Mouse (Mus musculus) layer of hippocampus, adult 8-10 months (tissue): ENCODE measurements at regions not wholly inside any gene's neighbourhood (a gene's known extent, or its start where the extent isn't known, plus 50 kb on each side); places are given as distances from the start of the nearest gene placed in this dataset.
A peak's percentile ranks its signal among the peaks of the same experiment; 100 is the strongest.

Experiments
- DNase-seq, 2 experiments: peaks; one replicate each; pipeline ENCODE4 v3.0.0; 2022; ENCODE audit warnings: low spot score in 2 of 2

DNA sequence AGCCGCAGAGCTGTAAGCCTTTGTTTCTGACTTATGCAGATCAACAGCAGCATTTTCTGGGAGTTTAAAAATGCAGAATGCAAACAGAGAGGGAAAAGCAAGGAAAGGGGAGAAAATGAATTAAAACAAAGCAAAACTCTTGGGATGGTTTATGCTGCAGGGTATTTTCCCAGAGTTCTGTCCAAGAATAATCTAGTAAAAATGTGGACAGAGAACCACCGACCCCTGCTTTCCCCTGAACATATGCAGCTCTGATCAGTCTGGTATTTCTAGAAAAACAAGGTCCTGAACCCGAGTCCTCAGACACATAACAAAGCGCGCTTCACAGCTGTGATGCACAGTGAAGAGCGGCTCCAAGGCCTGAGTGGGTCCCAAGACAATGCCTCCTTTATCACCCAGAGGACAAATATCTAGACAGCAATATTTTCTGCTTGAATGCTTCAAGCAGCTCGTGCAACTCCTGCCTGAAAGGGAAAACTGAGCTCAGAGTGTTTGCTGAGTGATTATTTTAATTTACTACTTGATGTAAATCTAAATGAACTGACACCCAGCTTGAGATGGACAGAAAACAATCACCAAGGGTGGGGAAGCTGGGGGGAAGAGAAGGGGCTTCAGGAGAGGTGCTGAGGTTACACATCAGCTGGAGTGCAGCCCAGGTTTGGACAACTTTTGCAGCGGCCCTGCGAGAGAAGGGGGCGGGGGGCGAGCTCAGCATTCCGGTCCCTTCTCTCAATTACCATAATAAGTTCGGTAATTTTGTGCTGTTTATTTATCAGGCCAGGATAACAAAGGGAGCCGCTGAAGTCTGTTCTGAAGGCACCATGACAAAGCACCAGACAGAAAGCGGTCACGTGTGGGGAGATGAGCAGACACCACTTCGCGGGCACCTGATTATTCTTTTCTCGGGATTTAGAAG, 853.6 kb downstream of the 5730522E02Rik start:
- DNase-seq, result peak; percentile 22 to 28

DNA sequence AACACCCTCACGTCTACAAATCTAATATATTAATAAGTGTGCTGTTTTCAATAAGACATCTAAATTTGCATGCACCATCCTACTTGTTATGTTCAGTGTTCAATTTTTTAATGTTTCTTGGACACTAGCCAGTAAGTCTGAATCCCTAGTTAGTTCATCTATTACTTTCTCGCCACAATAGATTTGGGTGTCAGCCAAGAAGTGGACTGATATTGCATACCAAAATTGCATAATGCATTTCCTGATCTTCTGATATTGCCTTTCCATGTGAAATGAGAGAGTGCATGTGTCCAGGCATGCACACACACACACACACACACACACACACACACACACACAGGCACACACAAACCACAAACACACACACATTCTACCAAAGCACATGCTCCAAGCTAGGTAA, 874.9 kb downstream of the 5730522E02Rik start:
- no peak for DNase-seq

DNA sequence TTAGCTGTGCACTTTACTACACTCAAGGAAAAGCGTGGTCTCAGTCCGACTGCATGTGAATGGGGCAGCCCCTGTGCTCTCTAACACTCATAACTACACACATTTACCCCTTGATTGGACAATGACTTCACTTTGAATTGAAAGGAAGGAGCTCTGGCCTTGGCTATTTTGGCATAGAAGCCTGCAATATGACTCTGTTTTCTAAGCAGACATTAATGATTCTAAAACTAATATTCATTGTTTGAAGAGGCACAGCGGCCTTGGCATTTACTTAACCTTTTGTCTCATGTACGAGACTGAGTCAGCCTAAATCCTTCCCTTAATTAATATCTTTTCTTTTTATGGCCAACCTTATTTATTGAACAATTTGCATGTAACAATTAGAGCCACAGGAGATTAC, 879.9 kb downstream of the 5730522E02Rik start:
- DNase-seq, result no peak

DNA sequence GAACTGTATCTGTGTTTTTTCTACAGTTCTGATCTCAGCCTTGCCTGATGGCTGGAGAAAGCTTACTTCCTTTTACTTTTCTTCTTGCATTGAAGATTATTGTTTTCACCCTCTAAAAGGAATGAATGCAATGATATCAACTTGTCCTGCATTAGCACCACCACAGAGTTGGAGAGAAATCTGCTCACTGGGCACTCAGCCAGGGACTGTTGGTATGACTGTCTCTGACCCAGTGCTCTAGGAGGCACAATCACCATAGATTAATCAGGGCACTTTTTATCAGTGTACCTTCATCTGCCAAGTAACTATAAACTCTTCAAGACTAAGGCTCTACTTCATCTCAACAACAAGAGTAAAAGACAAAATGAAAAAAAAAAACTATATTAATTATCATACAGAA, 888.1 kb downstream of the 5730522E02Rik start:
- DNase-seq, result no peak

DNA sequence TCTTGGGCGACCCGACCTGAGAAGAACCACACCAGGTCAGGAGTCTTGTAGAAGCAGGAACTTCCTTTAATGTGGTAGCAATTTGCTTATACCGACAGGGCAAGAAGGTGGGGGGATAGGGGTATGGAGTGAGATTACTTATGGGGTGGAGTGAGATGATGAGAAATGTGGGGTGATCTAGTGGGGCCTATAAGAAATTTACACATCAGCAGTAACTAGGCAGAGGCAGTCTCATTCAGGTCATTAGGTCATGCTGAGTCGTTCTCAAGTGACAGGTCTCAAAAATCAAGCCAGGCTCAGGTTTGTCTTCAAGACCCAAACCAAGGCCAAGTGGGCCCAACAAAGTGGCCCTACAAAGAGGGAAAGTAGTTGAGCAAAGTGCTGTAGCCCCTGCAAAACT, 889.1 kb downstream of the 5730522E02Rik start:
- DNase-seq, result no peak

DNA sequence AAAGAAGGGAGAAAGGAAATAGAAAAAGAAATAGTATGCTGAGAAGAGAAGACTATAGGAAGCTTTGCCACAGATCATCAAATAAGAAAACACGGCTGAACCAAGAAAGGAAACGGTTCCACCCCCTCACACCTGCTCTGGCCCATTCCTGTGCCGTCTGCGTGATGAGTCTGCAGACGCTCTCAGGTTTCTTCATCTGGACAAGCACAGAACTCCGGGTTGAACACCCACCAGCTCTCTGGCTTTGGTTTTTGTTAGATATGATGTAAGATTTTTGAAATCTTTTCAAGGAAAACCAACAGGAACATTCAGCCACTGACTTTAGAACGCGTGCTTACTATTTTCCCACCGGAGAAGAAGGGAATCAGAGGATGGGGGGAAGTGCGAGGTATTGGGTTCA, 895.9 kb downstream of the 5730522E02Rik start:
- peak; percentile 48 to 58 for DNase-seq

DNA sequence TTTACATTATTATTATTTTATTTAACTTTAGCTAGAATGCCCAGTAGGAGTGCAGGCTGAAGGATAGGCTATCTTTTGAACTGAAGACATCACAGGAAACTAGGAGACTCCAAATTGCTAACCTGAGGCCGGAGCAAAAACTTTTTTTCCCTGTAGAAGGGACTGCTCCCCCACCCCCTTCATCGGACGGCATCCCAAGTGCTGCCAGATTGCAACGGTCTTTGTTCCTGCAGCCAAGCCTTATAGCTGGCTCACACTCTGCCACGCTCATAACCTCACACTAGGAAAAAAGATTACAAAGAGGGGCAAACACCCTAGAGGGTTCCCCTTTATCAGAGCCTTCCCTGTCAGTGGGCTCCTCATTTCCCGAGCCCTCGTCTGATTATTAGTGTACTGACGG, 896.7 kb downstream of the 5730522E02Rik start:
- DNase-seq, result no peak

DNA sequence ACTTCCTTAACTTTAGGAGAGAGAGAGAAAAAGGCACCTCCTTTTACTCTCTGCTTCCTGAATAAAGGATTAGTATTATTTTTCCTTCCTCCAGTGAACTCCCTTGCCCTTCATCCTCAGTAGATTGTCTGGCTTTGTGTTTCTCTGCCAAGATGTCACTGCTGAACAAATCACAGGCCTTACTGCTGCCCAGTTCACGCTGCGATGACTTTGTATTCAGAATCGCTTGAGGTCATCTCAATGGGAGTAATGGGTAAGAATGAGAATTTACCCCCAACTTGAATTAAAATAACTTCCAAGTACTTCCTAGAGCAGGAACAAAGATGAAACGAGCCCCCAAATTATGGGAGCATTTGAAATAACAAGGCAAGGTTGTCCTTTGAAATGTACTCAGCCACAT, 897.3 kb downstream of the 5730522E02Rik start:
- no peak for DNase-seq

DNA sequence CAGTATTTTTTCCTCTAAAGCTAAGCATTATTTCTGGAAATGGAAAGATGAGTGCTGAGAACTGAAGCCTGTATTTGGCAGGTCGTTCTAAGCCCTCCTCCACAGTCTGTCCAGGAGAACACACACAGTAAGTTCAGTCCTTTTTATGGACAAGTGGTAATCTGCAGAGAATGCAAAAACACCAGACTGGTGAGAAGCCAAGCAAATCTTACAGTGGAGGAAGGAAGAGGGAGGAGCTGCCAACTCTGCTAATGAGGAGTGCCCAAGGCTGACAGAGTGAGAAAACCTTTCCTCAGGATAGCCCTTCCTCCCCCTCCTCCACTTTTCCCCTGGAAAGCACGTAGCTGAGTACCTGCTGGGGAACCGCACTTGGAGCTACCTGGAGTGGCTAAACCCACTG, 899.8 kb downstream of the 5730522E02Rik start:
- no peak for DNase-seq

DNA sequence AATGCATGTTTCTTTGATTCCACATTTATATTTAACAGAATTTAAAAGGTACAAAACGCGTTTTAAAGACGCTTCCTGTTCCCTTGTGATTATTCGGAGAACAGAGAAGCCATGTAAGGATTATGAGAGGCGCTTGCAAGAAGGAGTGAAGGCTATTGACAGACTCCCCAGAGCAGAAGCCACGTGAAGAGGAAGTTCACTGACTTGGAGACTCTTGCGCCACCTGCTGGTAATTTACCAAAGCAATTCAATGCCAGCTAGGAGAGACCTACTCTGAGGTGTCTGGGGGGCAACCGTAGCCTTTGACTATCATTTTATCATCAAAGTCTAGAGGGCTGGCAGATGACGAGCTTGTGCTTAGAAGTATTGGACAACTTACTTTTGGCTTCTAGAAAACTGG, 909.4 kb downstream of the 5730522E02Rik start:
- peak; percentile 39 to 55 for DNase-seq

DNA sequence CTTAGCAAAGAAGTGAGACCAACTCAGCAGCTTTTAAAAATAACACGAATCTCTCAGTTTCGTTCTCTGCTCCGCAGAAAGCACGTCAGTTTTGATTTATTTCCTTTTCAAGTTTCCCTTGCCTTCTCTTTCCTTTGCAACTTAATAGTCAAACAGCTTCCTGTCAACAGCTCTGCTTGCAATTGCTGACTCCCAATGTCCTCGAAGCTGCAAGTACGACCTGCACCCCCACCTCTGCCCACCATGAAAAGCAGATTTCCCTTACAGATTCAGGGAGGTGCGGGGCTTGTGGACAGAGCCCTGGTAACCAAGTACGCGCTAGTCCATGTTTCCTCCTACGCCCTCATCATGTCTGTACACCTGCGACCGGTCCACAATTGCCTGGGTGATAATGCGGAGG, 922.2 kb downstream of the 5730522E02Rik start:
- DNase-seq, result no peak

DNA sequence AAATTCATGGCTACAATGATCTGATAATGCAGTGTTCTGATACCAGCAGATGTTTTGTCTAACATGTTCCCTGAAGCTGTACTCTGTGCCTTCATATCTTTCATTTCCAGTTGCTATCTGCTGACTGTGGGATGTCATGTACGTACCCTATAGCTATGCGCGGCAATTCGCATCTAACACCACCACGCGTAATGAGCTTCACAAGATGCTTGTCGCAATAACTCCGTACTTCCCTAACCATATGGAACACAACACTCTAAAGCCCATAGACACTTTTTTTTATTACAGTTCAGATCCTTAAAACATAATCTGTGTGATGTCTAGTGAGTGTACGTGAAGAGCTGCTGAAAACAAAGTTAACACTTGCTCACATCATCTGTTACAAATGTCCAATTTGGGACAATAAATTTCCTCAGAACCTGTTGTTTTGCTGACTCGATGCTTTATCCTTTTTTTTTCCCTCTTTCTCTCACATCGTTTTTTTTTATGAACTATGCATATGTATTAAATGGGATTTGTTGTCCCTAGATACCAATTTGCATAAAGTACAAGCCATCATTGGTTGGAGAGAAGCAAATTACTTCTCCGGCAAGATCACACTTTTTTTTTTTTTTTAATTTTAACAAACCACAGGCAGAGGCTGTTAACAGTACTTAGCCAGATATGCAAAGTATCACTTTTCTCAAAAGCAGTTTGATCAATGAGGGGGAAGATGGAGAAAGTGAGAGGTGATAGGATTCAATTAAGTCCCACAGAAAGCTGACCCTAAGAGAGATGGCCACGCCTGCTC, 922.9 kb downstream of the 5730522E02Rik start:
- no peak for DNase-seq

DNA sequence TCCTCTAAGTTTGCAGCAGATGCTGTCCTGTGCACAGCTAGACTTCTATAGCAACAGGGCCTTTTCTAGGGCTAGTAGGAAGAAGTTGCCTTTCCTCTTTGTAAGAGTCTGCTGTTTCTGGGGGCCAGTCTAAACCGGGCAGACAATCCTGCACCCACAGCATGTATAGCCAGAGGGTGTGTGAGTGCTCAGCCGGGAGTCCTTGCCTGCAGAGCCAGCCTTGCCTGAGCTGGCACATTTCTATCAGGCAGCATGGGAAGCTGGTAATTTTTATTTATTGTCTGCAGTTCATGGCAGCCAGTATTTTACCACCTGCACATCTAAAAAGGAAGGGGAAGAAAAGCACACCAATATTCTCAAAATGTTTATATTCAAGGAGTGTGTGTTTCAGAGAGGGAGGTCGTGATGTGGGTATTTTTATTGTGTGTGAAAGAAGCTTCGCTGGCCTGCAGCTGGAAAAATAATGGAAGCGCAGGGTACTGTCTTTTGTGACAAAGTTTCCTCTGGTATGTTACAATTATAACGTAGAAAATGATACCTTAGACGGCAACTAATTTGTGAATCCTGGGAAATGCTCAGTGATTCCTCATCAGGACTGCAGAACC, 940.5 kb downstream of the 5730522E02Rik start:
- no peak for DNase-seq

DNA sequence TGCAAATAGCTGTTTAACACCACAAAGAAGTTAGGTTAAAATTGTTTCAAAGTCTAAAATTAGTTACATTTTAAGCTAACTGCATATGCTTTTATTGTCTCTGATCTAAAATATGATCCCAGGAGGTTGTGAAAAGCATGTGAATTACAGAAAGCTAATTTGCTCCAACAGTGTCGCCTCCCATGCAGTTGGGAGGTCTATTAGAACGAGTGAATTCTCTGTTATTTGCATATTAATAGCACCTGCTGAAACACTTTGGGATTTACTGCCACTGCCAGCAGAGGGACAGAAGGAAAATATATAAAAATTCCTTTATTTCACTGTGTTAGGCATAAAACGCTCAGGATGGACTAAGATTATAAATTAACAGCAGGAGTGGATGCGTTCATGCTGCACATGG, 947.7 kb downstream of the 5730522E02Rik start:
- DNase-seq, result no peak

DNA sequence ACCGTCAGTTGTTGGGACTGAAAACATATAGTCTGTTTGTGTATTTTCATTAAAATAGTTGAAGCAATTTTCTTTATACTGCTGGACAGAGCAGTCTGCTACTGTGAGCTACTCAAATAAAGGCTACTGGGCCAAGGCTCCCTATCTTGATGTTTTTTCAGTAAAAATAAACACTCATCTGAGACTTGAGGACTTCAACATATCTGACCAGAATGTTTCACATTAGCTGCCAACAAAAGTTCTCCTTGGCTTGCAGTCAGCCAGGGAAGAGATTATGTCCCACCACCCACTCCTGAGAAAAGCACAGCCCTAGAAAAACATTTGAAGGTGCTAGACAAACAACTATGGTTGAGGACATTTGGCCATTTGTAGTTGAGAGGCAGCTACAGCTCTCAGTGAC, 950.9 kb downstream of the 5730522E02Rik start:
- no peak for DNase-seq

DNA sequence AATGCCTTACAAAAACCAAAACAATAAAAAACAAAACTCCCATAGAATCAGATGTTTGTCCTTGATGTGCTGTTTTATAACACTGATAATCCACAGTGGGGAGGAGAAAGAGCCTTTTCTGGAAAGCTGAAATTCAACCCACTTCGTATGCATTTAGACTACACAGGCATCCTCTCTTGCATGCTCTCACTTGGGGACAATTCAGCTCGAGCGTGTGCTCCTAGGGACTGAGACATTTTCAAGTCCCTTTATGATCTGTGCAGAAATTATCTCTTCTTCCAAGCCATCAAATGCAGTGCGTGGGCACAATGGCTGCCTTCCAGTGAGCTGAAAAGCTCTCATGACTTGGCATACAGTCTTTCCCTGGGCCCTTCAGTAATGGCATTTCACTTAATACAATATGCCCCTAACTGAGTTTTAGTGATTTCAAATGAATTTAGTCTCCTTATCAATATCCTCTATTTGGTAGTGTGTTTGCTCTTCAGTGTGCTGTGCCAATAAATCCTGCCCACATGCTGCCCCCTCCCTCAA, 977.1 kb downstream of the 5730522E02Rik start:
- peak; percentile 58 to 74 for DNase-seq
